Mouse (Mus musculus) midbrain, embryonic 11.5 days (tissue): ENCODE data around the gene Tle2. TPM values are rescaled to one million over a fixed set of nuclear protein-coding genes. Genes with fewer than 3 reads are reported as not detected.

Experiments
- ATAC-seq: fragments of 200-750 bp; cut with Nextera tagmentation; 2 replicates; pipeline ENCODE4 v1.8.0; 2017; ENCODE audit warnings: moderate TSS enrichment, moderate library complexity; ENCODE audit not compliant: low FRiP score
- DNase-seq: peaks from one replicate; pipeline ENCODE4 v3.0.0; 2015; ENCODE audit warnings: low spot score; ENCODE audit errors: missing footprints
- H3K27ac ChIP-seq: fragments of 300-500 bp; sonication (generic); 2 replicates; pipeline ENCODE4 v1.5.1; 2014; ENCODE audit warnings: low read depth, low read length
- H3K27me3 ChIP-seq: fragments of 300-500 bp; sonication (generic); 2 replicates; pipeline ENCODE4 v1.6.1; 2014; ENCODE audit warnings: mild to moderate bottlenecking, low read length, moderate library complexity, mixed read lengths; ENCODE audit not compliant: control insufficient read depth, insufficient read depth
- H3K36me3 ChIP-seq: fragments of 300-500 bp; sonication (generic); 2 replicates; pipeline ENCODE4 v1.6.1; 2014; ENCODE audit warnings: mild to moderate bottlenecking, low read length, moderate library complexity, mixed read lengths; ENCODE audit not compliant: control insufficient read depth, insufficient read depth
- H3K4me1 ChIP-seq: fragments of 300-500 bp; sonication (generic); 2 replicates; pipeline ENCODE4 v1.6.1; 2014; ENCODE audit warnings: low read length; ENCODE audit not compliant: control insufficient read depth, insufficient read depth
- H3K4me2 ChIP-seq: fragments of 300-500 bp; sonication (generic); 2 replicates; pipeline ENCODE4 v1.6.1; 2014; ENCODE audit warnings: mild to moderate bottlenecking, moderate library complexity
- H3K4me3 ChIP-seq: fragments of 300-500 bp; sonication (generic); 2 replicates; pipeline ENCODE4 v1.5.1; 2014; ENCODE audit warnings: low read depth, low read length
- H3K9ac ChIP-seq: fragments of 300-500 bp; sonication (generic); 2 replicates; pipeline ENCODE4 v1.6.1; 2014; ENCODE audit warnings: low read length
- H3K9me3 ChIP-seq: fragments of 300-500 bp; sonication (generic); 2 replicates; pipeline ENCODE4 v1.6.1; 2016; ENCODE audit warnings: low read length; ENCODE audit not compliant: control insufficient read depth
- WGBS: fragments of 180-500 bp; shearing (Covaris S2); extraction: QIAGEN DNeasy Blood & Tissue Kit; methylation state at CpG from one replicate; pipeline ENCODE4 v1.1.7; 2014; 5-methylcytosine and 5-hydroxymethylcytosine counted together
- polyA plus RNA-seq: library from polyadenylated mRNA; unstranded; fragments of >200 nt; fragmentation: Nextera tagmentation; extraction: Ambion mirVana; gene quantifications from 2 replicates; pipeline ENCODE4 v1.2.1, GENCODE M21; 2014

Tle2 gene
- polyA plus RNA-seq, 1 experiment from 2014 or later, result 6.2 TPM

DNA sequence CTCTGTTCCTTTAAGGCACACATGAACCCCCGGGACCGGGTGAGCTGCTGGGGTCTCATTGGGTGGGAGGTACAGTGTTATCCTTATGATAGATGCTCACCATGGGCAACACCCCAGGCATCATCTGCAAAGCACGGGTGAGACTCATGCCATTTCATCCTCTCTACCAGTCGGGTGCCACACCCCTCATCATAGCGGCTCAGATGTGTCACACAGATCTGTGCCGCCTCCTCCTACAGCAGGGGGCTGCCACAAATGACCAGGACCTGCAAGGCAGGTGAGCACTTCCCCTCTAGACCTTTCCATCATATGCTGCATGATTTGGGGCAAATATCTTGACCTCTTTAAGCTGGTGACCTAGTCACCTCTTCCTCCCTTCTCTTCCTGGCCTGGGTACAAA lies 63.7 kb downstream of the Tle2 start:
- H3K27me3 ChIP-seq, result no peaks in the 10 kb centered on the region
- WGBS, result 71% methylated on average over 6 of the region's 6 CpGs
- no peaks in the 10 kb centered on the region for H3K36me3 ChIP-seq
- no peak overlapping the region for H3K9ac ChIP-seq
- H3K4me1 ChIP-seq, result peaks cover 17% of the 10 kb centered on the region
- no peaks in the 10 kb centered on the region for H3K9me3 ChIP-seq
- H3K27ac ChIP-seq, result no peak overlapping the region
- ATAC-seq, result no peak
- peak; percentile 57 for DNase-seq
- no peak overlapping the region for H3K4me3 ChIP-seq
- H3K4me2 ChIP-seq, result no peak overlapping the region

Other genes starting within 250 kb of the Tle2 start
- gene Tbxa2r, start 245.8 kb upstream of the Tle2 start, polyA plus RNA-seq, result 2.4 and 2.6 TPM in 2 replicates
- 0.04 TPM in 1 of 2 replicates, not detected in the other for gene Gipc3, start 231.3 kb upstream of the Tle2 start, polyA plus RNA-seq
- gene Hmg20b, start 224.1 kb upstream of the Tle2 start, polyA plus RNA-seq, result 89.1 and 97.7 TPM in 2 replicates
- 2.8 and 4.4 TPM in 2 replicates for gene Mfsd12, start 217.1 kb upstream of the Tle2 start, polyA plus RNA-seq
- 0.12 TPM in 1 of 2 replicates, not detected in the other for gene 4930404N11Rik, start 208.7 kb upstream of the Tle2 start, polyA plus RNA-seq
- gene Fzr1, start 196.0 kb upstream of the Tle2 start, polyA plus RNA-seq, result 94.3 and 104 TPM in 2 replicates
- gene Dohh, start 190.1 kb upstream of the Tle2 start, polyA plus RNA-seq, result 43.3 and 53.7 TPM in 2 replicates
- 2.7 and 2.9 TPM in 2 replicates for gene Gm48551, start 190.1 kb upstream of the Tle2 start, polyA plus RNA-seq
- gene Gm48552, start 185.6 kb upstream of the Tle2 start, polyA plus RNA-seq, result 0.20 and 0.47 TPM in 2 replicates
- gene Smim24, start 181.5 kb upstream of the Tle2 start, polyA plus RNA-seq, result 2.3 and 2.7 TPM in 2 replicates
- gene Nfic, start 118.9 kb upstream of the Tle2 start, polyA plus RNA-seq, result 6.6 and 6.9 TPM in 2 replicates
- 10.0 and 13.1 TPM in 2 replicates for gene Celf5, start 91.9 kb upstream of the Tle2 start, polyA plus RNA-seq
- 40.4 and 44.5 TPM in 2 replicates for gene Ncln, start 78.2 kb upstream of the Tle2 start, polyA plus RNA-seq
- gene S1pr4, start 74.4 kb upstream of the Tle2 start, polyA plus RNA-seq, result 0.37 and 0.43 TPM in 2 replicates
- 1.1 and 1.4 TPM in 2 replicates for gene Gna15, start 50.3 kb upstream of the Tle2 start, polyA plus RNA-seq
- 55.8 and 59.3 TPM in 2 replicates for gene Gna11, start 29.4 kb upstream of the Tle2 start, polyA plus RNA-seq
- gene Aes, start 15.1 kb upstream of the Tle2 start, polyA plus RNA-seq, result 306 and 325 TPM in 2 replicates
- gene Tle6, start 26.5 kb downstream of the Tle2 start, polyA plus RNA-seq, result 4.6 and 6.0 TPM in 2 replicates
- gene BC025920, start 31.7 kb downstream of the Tle2 start, polyA plus RNA-seq, result 0.47 and 0.89 TPM in 2 replicates
- 36.6 and 38.9 TPM in 2 replicates for gene Sirt6, start 53.2 kb downstream of the Tle2 start, polyA plus RNA-seq
- gene Ankrd24, start 54.0 kb downstream of the Tle2 start, polyA plus RNA-seq, result 4.2 and 4.6 TPM in 2 replicates
- 6.5 and 6.7 TPM in 2 replicates for gene Gm10778, start 74.5 kb downstream of the Tle2 start, polyA plus RNA-seq
- gene Zfp433, start 130.3 kb downstream of the Tle2 start, polyA plus RNA-seq, result 19.7 and 22.9 TPM in 2 replicates
- gene Gm3055, start 196.6 kb downstream of the Tle2 start, polyA plus RNA-seq, result 17.8 and 20.4 TPM in 2 replicates
- 3.6 and 4.2 TPM in 2 replicates for gene Gm4767, start 237.6 kb downstream of the Tle2 start, polyA plus RNA-seq